In the genomic region with DNA sequence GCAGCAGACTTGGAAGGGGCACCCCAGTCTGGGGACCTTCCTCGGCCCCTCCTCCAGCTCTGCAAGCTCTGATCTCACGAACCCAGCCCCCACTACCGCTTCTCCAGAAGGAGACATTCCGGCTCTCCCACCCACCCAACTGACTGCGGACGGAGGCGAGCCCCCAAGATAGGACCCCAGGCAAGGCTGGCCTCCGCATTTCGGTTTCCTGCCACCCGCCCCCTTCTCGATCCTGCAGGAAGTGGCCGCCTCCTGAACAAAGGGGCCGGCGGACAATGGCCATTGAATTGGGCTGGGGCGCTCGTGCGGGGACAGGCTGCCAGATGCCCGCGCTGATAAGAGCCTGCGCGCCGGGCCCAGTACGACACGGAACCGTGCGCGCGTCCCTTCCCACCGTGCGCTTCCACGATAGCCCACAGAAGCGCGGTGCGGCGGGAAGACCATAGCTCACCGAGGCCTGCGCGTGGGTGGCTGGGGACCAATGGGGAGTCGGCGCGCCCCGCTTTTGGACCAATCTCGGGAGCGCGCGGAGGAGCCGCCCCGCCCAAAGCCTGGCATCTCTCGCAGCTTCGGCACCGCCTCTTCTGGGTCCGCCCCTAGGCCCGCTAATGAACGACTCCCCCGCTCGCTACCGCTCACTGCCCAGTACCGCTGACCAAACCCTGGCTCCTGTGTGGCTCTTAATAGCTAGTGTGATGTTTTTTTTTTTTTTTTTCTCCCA, we compare ENCODE assay signal across 8 mouse cellular contexts. TPM values are rescaled to one million over a fixed set of nuclear protein-coding genes. Genes with fewer than 3 reads are reported as not detected.
DNase-seq lines count a peak whose midpoint lies in the region; ATAC-seq lines count a peak whose summit lies in the region.

No protein-coding gene starts in this region.

- peaks cover 29% of the 10 kb centered on the region for H3K4me1 ChIP-seq in hindbrain, embryonic 13.5 days (replicated peaks)

- H3K4me3 ChIP-seq in hindbrain, embryonic 13.5 days: peak overlapping the region; percentile 59

- H3K27ac ChIP-seq in hindbrain, embryonic 13.5 days: peak overlapping the region; percentile 95

- peak overlapping the region; percentile 89 for H3K9ac ChIP-seq in hindbrain, embryonic 13.5 days

- no peaks in the 10 kb centered on the region for H3K36me3 ChIP-seq in hindbrain, embryonic 13.5 days

- DNase-seq in R1 (ENCODE audit: low read depth, low spot score): peak; percentile 81
- peak; percentile 94 to 96 for DNase-seq in cerebellum, postnatal 14 days
- DNase-seq in frontal cortex, postnatal 14 days (ENCODE audit: low spot score in 2 of 2): peak; percentile 86 to 92
- peak; percentile 89 to 93 for DNase-seq in layer of hippocampus, postnatal 36 days
- DNase-seq in lung, postnatal 25 days (ENCODE audit: low spot score): peak; percentile 89
- peak; percentile 95 for DNase-seq in retina, postnatal 1 day
- DNase-seq in thymus, postnatal 4 days: peak; percentile 89

- under 1% methylated on average over 53 of the region's 58 CpGs for WGBS in hindbrain, embryonic 13.5 days

- peak overlapping the region; percentile 85 for H3K4me2 ChIP-seq in hindbrain, embryonic 13.5 days

- peak; percentile 91 for ATAC-seq in hindbrain, embryonic 13.5 days (ENCODE audit: low FRiP score)

- no peaks in the 10 kb centered on the region for H3K9me3 ChIP-seq in hindbrain, embryonic 13.5 days

- no peaks in the 10 kb centered on the region for H3K27me3 ChIP-seq in hindbrain, embryonic 13.5 days

RNA-seq across cellular contexts. Expression of gene Nudt14, which starts 8.3 kb away (rescaled TPM):
- polyA plus RNA-seq in hindbrain, embryonic 13.5 days (2015; fragmentation: Nextera tagmentation; extraction: Ambion mirVana): 59.2 and 59.8 TPM in 2 replicates
- 10 to 100 TPM; 11.4 to 13.1 TPM for total RNA-seq in layer of hippocampus, postnatal 36 days (2021)

RNA-seq across cellular contexts. Expression of gene Jag2, which starts 20.6 kb away (rescaled TPM):
- 8.4 and 10.7 TPM in 2 replicates for polyA plus RNA-seq in hindbrain, embryonic 13.5 days (2015; fragmentation: Nextera tagmentation; extraction: Ambion mirVana)
- 10 to 100 TPM; 43.8 to 45.6 TPM for total RNA-seq in layer of hippocampus, postnatal 36 days (2021)

RNA-seq across cellular contexts. Expression of gene Btbd6, which starts 26.1 kb away (rescaled TPM):
- polyA plus RNA-seq in hindbrain, embryonic 13.5 days (2015; fragmentation: Nextera tagmentation; extraction: Ambion mirVana): 40.0 and 45.5 TPM in 2 replicates
- total RNA-seq in layer of hippocampus, postnatal 36 days (2021): 10 to 100 TPM; 55.4 to 56.3 TPM

RNA-seq across cellular contexts. Expression of gene Brf1, which starts 50.3 kb away (rescaled TPM):
- polyA plus RNA-seq in hindbrain, embryonic 13.5 days (2015; fragmentation: Nextera tagmentation; extraction: Ambion mirVana): 58.3 and 58.6 TPM in 2 replicates
- 10 to 100 TPM; 54.8 to 57.8 TPM for total RNA-seq in layer of hippocampus, postnatal 36 days (2021)

Comparison
In these comparisons a context has a peak if more than half of its experiments do, and no peak if none do; other contexts are left out.
1. Peak in every context shown above with its lines: DNase-seq, ATAC-seq, H3K4me3 ChIP-seq and H3K27ac ChIP-seq.